Mouse (Mus musculus) hindbrain, postnatal 0 days (tissue): ENCODE measurements at regions not wholly inside any gene's neighbourhood (a gene's known extent, or its start where the extent isn't known, plus 50 kb on each side); places are given as distances from the start of the nearest gene placed in this dataset.
A peak's percentile ranks its signal among the peaks of the same experiment; 100 is the strongest.

ENCODE experiments used
- ATAC-seq: fragments of 200-750 bp; cut with Nextera tagmentation; 2 replicates; pipeline ENCODE4 v1.8.0; 2017; ENCODE audit warnings: mild to moderate bottlenecking, moderate TSS enrichment, moderate library complexity
- DNase-seq: peaks from one replicate; pipeline ENCODE4 v3.0.0-alpha.2; 2015; ENCODE audit warnings: low spot score
- H3K27ac ChIP-seq: fragments of 300-500 bp; sonication (generic); 2 replicates; pipeline ENCODE4 v1.5.1; 2014; ENCODE audit warnings: mild to moderate bottlenecking
- H3K27me3 ChIP-seq: fragments of 300-500 bp; sonication (generic); 2 replicates; pipeline ENCODE4 v1.6.1; 2014; ENCODE audit warnings: low read length, mixed read lengths; ENCODE audit not compliant: insufficient read depth
- H3K36me3 ChIP-seq: fragments of 300-500 bp; sonication (generic); 2 replicates; pipeline ENCODE4 v1.6.1; 2014; ENCODE audit warnings: low read length, mixed read lengths; ENCODE audit not compliant: insufficient read depth
- H3K4me1 ChIP-seq: fragments of 300-500 bp; sonication (generic); 2 replicates; pipeline ENCODE4 v1.6.1; 2014; ENCODE audit warnings: antibody characterized with exemption, low read length, mixed read lengths; ENCODE audit not compliant: insufficient read depth
- H3K4me2 ChIP-seq: fragments of 300-500 bp; sonication (generic); 2 replicates; pipeline ENCODE4 v1.6.1; 2014; ENCODE audit warnings: low read depth, mild to moderate bottlenecking, low read length, moderate library complexity, mixed read lengths
- H3K4me3 ChIP-seq: fragments of 300-500 bp; sonication (generic); 2 replicates; pipeline ENCODE4 v1.5.1; 2014; ENCODE audit warnings: low read length
- H3K9ac ChIP-seq: fragments of 300-500 bp; sonication (generic); replicated peaks from 2 replicates; pipeline ENCODE4 v1.6.1; 2014; ENCODE audit warnings: mild to moderate bottlenecking, low read length, moderate library complexity, mixed read lengths
- H3K9me3 ChIP-seq: fragments of 300-500 bp; sonication (generic); 2 replicates; pipeline ENCODE4 v1.6.1; 2016; ENCODE audit warnings: low read length, mixed read lengths
- CTCF ChIP-seq: IDR thresholded peaks from 2 replicates; pipeline ENCODE4 v1.5.1; 2016; ENCODE audit warnings: antibody characterized with exemption, control low read depth, low read depth
- WGBS: fragments of 180-500 bp; shearing (Covaris S2); extraction: QIAGEN DNeasy Blood & Tissue Kit; methylation state at CpG from one replicate; pipeline ENCODE4 v1.1.7; 2014; 5-methylcytosine and 5-hydroxymethylcytosine counted together

- no peak for TF ChIP-seq CTCF
- Histone ChIP-seq H3K4me3 (no peak overlapping the region), H3K9ac (no peak overlapping the region), H3K27me3 (no peaks in the 10 kb centered on the region), H3K9me3 (no peaks in the 10 kb centered on the region), H3K4me2 (no peak overlapping the region), H3K4me1 (no peaks in the 10 kb centered on the region), H3K36me3 (no peaks in the 10 kb centered on the region), H3K27ac (no peak overlapping the region)
- DNase-seq (no peak), ATAC-seq (no peak)
- 73% methylated on average over 6 of the region's 6 CpGs for WGBS
Measured at GRCm38 (mm10) chr9:46512276-46513051, 192.7 kb upstream of the 4931429L15Rik start.

GRCm38 (mm10) chr9:46511307-46511706 is 191.5 kb upstream of the 4931429L15Rik start:
- Histone ChIP-seq H3K4me2 (no peak overlapping the region), H3K4me1 (no peaks in the 10 kb centered on the region), H3K9me3 (no peaks in the 10 kb centered on the region), H3K4me3 (no peak overlapping the region), H3K9ac (no peak overlapping the region), H3K27me3 (no peaks in the 10 kb centered on the region), H3K27ac (no peak overlapping the region), H3K36me3 (no peaks in the 10 kb centered on the region)
- DNase-seq (peak; percentile 61), ATAC-seq (no peak)
- 46% methylated on average over 6 of the region's 6 CpGs for WGBS
- peak; percentile 45 for TF ChIP-seq CTCF

GRCm38 (mm10) chr9:46509896-46510295 is 190.1 kb upstream of the 4931429L15Rik start:
- DNase-seq (no peak), ATAC-seq (no peak)
- Histone ChIP-seq H3K4me1 (no peaks in the 10 kb centered on the region), H3K36me3 (no peaks in the 10 kb centered on the region), H3K4me3 (no peak overlapping the region), H3K4me2 (no peak overlapping the region), H3K27me3 (no peaks in the 10 kb centered on the region), H3K9ac (no peak overlapping the region), H3K27ac (no peak overlapping the region), H3K9me3 (no peaks in the 10 kb centered on the region)
- WGBS, result 64% methylated on average over 5 of the region's 5 CpGs
- TF ChIP-seq CTCF, result no peak

- H3K4me1 ChIP-seq, result no peaks in the 10 kb centered on the region
- 18% methylated on average over 5 of the region's 5 CpGs for WGBS
- DNase-seq, result peak; percentile 53
- H3K4me3 ChIP-seq, result no peak overlapping the region
- TF ChIP-seq CTCF, result peak; percentile 38
- no peak overlapping the region for H3K27ac ChIP-seq
- no peak overlapping the region for H3K9ac ChIP-seq
- no peak overlapping the region for H3K4me2 ChIP-seq
- no peaks in the 10 kb centered on the region for H3K36me3 ChIP-seq
- no peaks in the 10 kb centered on the region for H3K27me3 ChIP-seq
- ATAC-seq, result no peak
- H3K9me3 ChIP-seq, result no peaks in the 10 kb centered on the region
Measured at GRCm38 (mm10) chr9:46509458-46509857, 189.7 kb upstream of the 4931429L15Rik start.

GRCm38 (mm10) chr9:46507036-46507435 is 187.2 kb upstream of the 4931429L15Rik start:
- H3K9me3 ChIP-seq, result no peaks in the 10 kb centered on the region
- TF ChIP-seq CTCF, result no peak
- H3K36me3 ChIP-seq, result no peaks in the 10 kb centered on the region
- ATAC-seq (no peak), DNase-seq (no peak)
- WGBS, result 79% methylated on average over 4 of the region's 4 CpGs
- no peak overlapping the region for H3K9ac ChIP-seq
- no peak overlapping the region for H3K4me3 ChIP-seq
- peaks cover 2% of the 10 kb centered on the region; the same call in 1 of the 2 replicates for H3K4me1 ChIP-seq
- H3K4me2 ChIP-seq, result no peak overlapping the region
- no peak overlapping the region for H3K27ac ChIP-seq
- H3K27me3 ChIP-seq, result no peaks in the 10 kb centered on the region

- TF ChIP-seq CTCF, result no peak
- no peaks in the 10 kb centered on the region for H3K36me3 ChIP-seq
- no peak overlapping the region for H3K4me2 ChIP-seq
- DNase-seq, result no peak
- ATAC-seq, result no peak
- H3K9ac ChIP-seq, result no peak overlapping the region
- no peak overlapping the region for H3K4me3 ChIP-seq
- no peaks in the 10 kb centered on the region for H3K9me3 ChIP-seq
- 28% methylated on average over 12 of the region's 12 CpGs for WGBS
- no peak overlapping the region for H3K27ac ChIP-seq
- H3K27me3 ChIP-seq, result no peaks in the 10 kb centered on the region
- peaks cover 2% of the 10 kb centered on the region; the same call in 1 of the 2 replicates for H3K4me1 ChIP-seq
Measured at GRCm38 (mm10) chr9:46504536-46504935, 184.8 kb upstream of the 4931429L15Rik start.

- H3K4me3 ChIP-seq, result no peak overlapping the region
- ATAC-seq (no peak), DNase-seq (peak; percentile 37)
- H3K27me3 ChIP-seq, result no peaks in the 10 kb centered on the region
- H3K27ac ChIP-seq, result no peak overlapping the region
- 16% methylated on average over 3 of the region's 3 CpGs for WGBS
- no peaks in the 10 kb centered on the region for H3K36me3 ChIP-seq
- H3K4me1 ChIP-seq, result peaks cover 2% of the 10 kb centered on the region; the same call in 1 of the 2 replicates
- H3K9me3 ChIP-seq, result no peaks in the 10 kb centered on the region
- no peak for TF ChIP-seq CTCF
- no peak overlapping the region for H3K4me2 ChIP-seq
- H3K9ac ChIP-seq, result no peak overlapping the region
Measured at GRCm38 (mm10) chr9:46504133-46504416, 184.3 kb upstream of the 4931429L15Rik start.
